Mouse (Mus musculus) heart, embryonic 16.5 days (tissue): Measurements from ENCODE around the gene Ly6c2. TPM values are rescaled to one million over a fixed set of nuclear protein-coding genes. Genes with fewer than 3 reads are reported as not detected.
"Not testable (repeated sequence)": the region's sequence is repeated elsewhere in the genome, so short reads cannot be mapped to it uniquely, and the experiment has no call there.

ENCODE experiments used
- ATAC-seq: fragments of 200-750 bp; cut with Nextera tagmentation; replicated peaks from 2 replicates; pipeline ENCODE4 v1.8.0; 2017; ENCODE audit warnings: moderate number of reproducible peaks; ENCODE audit not compliant: insufficient read depth, low FRiP score; ENCODE audit errors: extremely low read depth
- H3K27ac ChIP-seq: fragments of 300-500 bp; sonication (generic); 2 replicates; pipeline ENCODE4 v1.5.1; 2014; ENCODE audit warnings: mild to moderate bottlenecking, low read length, control low read depth, moderate library complexity
- H3K27me3 ChIP-seq: fragments of 300-500 bp; sonication (generic); 2 replicates; pipeline ENCODE4 v1.6.1; 2014; ENCODE audit warnings: low read length, mixed read lengths; ENCODE audit not compliant: control insufficient read depth, insufficient read depth
- H3K36me3 ChIP-seq: fragments of 300-500 bp; sonication (generic); 2 replicates; pipeline ENCODE4 v1.6.1; 2014; ENCODE audit not compliant: control insufficient read depth, insufficient read depth
- H3K4me1 ChIP-seq: fragments of 300-500 bp; sonication (generic); 2 replicates; pipeline ENCODE4 v1.6.1; 2014; ENCODE audit warnings: low read length, mixed read lengths; ENCODE audit not compliant: control insufficient read depth, insufficient read depth
- H3K4me2 ChIP-seq: fragments of 300-500 bp; sonication (generic); 2 replicates; pipeline ENCODE4 v1.6.1; 2014; ENCODE audit warnings: low read depth, mild to moderate bottlenecking, control low read depth, low read length
- H3K4me3 ChIP-seq: fragments of 300-500 bp; sonication (generic); 2 replicates; pipeline ENCODE4 v1.5.1; 2014; ENCODE audit warnings: mild to moderate bottlenecking, control low read depth, low read length
- H3K9ac ChIP-seq: fragments of 300-500 bp; sonication (generic); 2 replicates; pipeline ENCODE4 v1.6.1; 2014; ENCODE audit warnings: low read length, control low read depth
- H3K9me3 ChIP-seq: fragments of 300-500 bp; sonication (generic); replicated peaks from 2 replicates; pipeline ENCODE4 v1.6.1; 2016; ENCODE audit warnings: low read length; ENCODE audit not compliant: control insufficient read depth
- WGBS: fragments of 180-500 bp; shearing (Covaris S2); extraction: QIAGEN DNeasy Blood & Tissue Kit; methylation state at CpG from one replicate; pipeline ENCODE4 v1.1.7; 2014; 5-methylcytosine and 5-hydroxymethylcytosine counted together
- polyA plus RNA-seq: library from polyadenylated mRNA; unstranded; fragments of >200 nt; fragmentation: Nextera tagmentation; extraction: Ambion mirVana; gene quantifications from 2 replicates; pipeline ENCODE4 v1.2.1, GENCODE M21; 2015

The Ly6c2 gene
- 1.8 and 2.9 TPM in 2 replicates for polyA plus RNA-seq

GRCm38 (mm10) chr15:75111861-75112630 is at the start of gene Ly6c2:
Ly6c2 (minus strand) TSS chr15:75111970.
- H3K36me3 ChIP-seq, H3K4me3 ChIP-seq, H3K9ac ChIP-seq, H3K27me3 ChIP-seq, H3K27ac ChIP-seq, H3K4me1 ChIP-seq, H3K4me2 ChIP-seq, H3K9me3 ChIP-seq, ATAC-seq: not testable (repeated sequence)
- 70% methylated on average over 1 of the region's 1 CpGs for WGBS

GRCm38 (mm10) chr15:75157646-75158045 is 45.9 kb upstream of the Ly6c2 start:
- H3K9me3 ChIP-seq = no peaks in the 10 kb centered on the region
- H3K4me3 ChIP-seq = no peak overlapping the region
- no peak overlapping the region for H3K4me2 ChIP-seq
- no peaks in the 10 kb centered on the region for H3K27me3 ChIP-seq
- no peak overlapping the region for H3K27ac ChIP-seq
- ATAC-seq = no peak
- no peaks in the 10 kb centered on the region for H3K4me1 ChIP-seq
- 46% methylated on average over 1 of the region's 1 CpGs for WGBS
- H3K9ac ChIP-seq = no peak overlapping the region
- H3K36me3 ChIP-seq = no peaks in the 10 kb centered on the region

DNA sequence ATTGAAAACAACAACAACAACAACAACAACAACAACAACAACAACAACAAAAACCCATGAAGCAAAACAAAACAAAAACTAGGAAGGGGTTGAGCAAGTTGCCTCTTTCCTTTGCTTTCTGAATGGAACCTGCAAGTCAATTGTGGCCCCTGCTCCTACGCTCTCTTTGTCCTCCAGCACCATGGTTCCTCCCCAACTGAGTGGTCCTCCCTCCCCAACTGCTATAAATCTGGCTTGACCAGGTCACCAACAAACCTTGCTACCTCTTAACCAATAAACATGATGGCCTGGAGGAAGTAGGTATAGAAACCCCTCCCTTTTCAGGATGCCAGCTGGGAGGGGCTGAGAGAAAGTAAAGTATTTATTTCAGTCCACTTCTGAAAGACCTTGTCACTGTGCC is 43.2 kb upstream of the Ly6c2 start, which contains the start of gene Ly6g:
TSS of gene Ly6g (plus strand) at position 301 of the 400 bp plus-strand sequence.
- H3K9ac ChIP-seq = no peak within 1 kb of the TSS
- WGBS = 87% methylated on average over 1 of the region's 1 CpGs
- H3K4me3 ChIP-seq = no peak within 1 kb of the TSS
- no peaks in the 10 kb centered on the region for H3K27me3 ChIP-seq
- no peaks in the 10 kb centered on the region for H3K9me3 ChIP-seq
- no peaks in the 10 kb centered on the region for H3K36me3 ChIP-seq
- H3K4me1 ChIP-seq = no peaks in the 10 kb centered on the region
- no peak for ATAC-seq
- no peak within 1 kb of the TSS for H3K27ac ChIP-seq
- no peak within 1 kb of the TSS for H3K4me2 ChIP-seq

- Histone ChIP-seq H3K9ac (no peak overlapping the region), H3K36me3 (no peaks in the 10 kb centered on the region), H3K27ac (no peak overlapping the region), H3K4me3 (no peak overlapping the region), H3K9me3 (no peaks in the 10 kb centered on the region), H3K4me2 (no peak overlapping the region), H3K4me1 (no peaks in the 10 kb centered on the region), H3K27me3 (no peaks in the 10 kb centered on the region)
- ATAC-seq = no peak
Measured at GRCm38 (mm10) chr15:75153087-75153486, 41.3 kb upstream of the Ly6c2 start.

DNA sequence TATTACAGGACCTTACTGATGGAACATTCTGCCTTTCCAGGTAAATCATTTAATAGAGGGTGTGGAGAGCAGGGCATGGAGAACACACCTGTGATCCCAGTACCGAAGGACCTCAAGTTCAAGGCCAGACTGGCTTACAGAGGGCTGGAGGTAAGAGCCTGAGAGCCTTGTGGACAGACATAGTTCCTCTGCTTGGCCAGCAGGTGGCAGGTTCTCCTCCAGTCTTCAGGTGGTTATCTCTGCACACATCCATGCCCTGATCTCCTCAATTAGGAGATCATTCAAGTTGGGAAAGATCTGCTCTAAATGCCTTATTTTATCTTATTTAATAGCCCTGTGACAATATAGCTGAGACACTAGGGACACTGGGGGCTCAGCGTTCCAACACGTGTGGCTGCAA is 32.0 kb upstream of the Ly6c2 start:
- Histone ChIP-seq H3K9ac (no peak overlapping the region), H3K9me3 (no peaks in the 10 kb centered on the region), H3K27ac (no peak overlapping the region), H3K36me3 (no peaks in the 10 kb centered on the region), H3K4me1 (no peaks in the 10 kb centered on the region), H3K4me3 (no peak overlapping the region), H3K4me2 (no peak overlapping the region), H3K27me3 (no peaks in the 10 kb centered on the region)
- 70% methylated on average over 3 of the region's 3 CpGs for WGBS
- ATAC-seq = no peak

DNA sequence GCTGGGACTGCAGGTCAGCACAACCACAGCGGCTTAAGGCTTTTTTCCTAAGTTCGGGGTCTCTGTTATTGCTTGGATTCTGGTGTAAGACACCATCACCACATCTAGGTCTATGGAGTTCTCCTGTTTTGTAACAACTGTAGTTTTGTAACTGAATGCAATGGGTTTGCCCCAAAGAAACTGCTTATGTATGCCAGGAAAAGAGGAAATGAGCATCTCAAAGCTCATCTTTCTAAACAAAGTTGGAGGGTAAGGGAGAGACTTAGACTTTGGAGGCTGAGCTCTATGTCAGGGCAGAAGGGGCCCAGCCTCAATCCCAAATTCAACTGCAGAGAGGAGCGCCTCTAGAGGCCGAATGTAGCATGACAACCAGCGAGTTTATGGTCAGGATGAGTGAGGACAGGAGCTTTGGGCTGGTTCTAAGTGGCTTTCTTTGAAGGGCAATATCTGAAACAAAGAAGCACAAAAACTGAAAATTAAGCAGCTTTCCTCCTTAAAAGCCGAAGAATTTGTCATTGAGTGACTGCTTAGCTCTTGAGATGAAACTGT is 30.1 kb upstream of the Ly6c2 start:
- H3K4me3 ChIP-seq, H3K9me3 ChIP-seq, H3K27me3 ChIP-seq, H3K4me1 ChIP-seq, ATAC-seq, H3K36me3 ChIP-seq, H3K4me2 ChIP-seq, H3K27ac ChIP-seq, H3K9ac ChIP-seq: not testable (repeated sequence)
- 39% methylated on average over 6 of the region's 6 CpGs for WGBS

- H3K9ac ChIP-seq, H3K36me3 ChIP-seq, H3K4me3 ChIP-seq, H3K27me3 ChIP-seq, H3K4me1 ChIP-seq, ATAC-seq, H3K9me3 ChIP-seq, H3K27ac ChIP-seq, H3K4me2 ChIP-seq: not testable (repeated sequence)
- WGBS = 53% methylated on average over 3 of the region's 3 CpGs
Measured at GRCm38 (mm10) chr15:75137739-75138138, 26.0 kb upstream of the Ly6c2 start.

- not testable (repeated sequence) for H3K9me3 ChIP-seq, ATAC-seq, H3K27ac ChIP-seq, H3K4me1 ChIP-seq, H3K4me3 ChIP-seq, H3K4me2 ChIP-seq, H3K27me3 ChIP-seq, H3K36me3 ChIP-seq, H3K9ac ChIP-seq
- WGBS = 72% methylated on average over 2 of the region's 2 CpGs
Measured at GRCm38 (mm10) chr15:75135090-75135783, 23.5 kb upstream of the Ly6c2 start.

DNA sequence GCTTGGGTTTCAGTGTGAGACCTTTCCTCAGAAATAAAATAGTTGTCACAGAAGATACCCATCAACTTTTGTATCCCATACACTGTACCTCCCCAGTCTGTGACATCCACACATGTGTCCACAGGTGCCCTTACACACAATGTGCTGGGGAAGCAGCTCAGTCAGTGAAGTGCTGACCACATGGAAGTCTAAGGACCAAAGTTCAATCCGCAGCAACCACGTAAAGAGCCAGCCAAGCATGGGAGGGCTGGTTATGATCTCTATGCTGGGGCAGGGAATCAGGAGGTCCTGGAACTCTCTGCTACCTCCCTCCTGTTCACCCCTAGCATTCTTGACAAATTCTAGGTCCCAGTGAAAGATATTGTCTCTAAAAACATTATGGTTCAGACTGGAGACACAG is 20.6 kb upstream of the Ly6c2 start:
- not testable (repeated sequence) for H3K4me2 ChIP-seq, H3K4me1 ChIP-seq, H3K27me3 ChIP-seq, H3K36me3 ChIP-seq, H3K4me3 ChIP-seq, H3K27ac ChIP-seq, H3K9ac ChIP-seq, ATAC-seq, H3K9me3 ChIP-seq
- WGBS = 82% methylated on average over 2 of the region's 2 CpGs
